Mouse (Mus musculus): Measurements from ENCODE around the gene Lhfp.
A peak's percentile ranks its signal among the peaks of the same experiment; 100 is the strongest.

Lhfp gene

DNA sequence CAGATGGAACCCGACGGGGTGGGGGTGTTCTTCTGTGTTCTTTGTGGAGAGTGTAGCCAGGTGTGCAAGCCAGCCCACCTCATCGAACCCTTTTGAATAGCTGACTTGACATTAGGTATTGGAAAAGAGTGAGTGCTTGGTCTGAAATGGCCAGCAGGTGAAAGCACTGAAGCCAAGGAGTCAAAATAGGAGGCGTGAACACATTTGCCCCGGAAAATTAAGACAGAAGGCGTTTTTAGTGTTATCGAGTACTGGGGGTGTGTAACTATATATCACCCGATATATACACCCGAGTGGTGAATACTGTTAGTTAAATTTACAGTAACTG lies 876 bp downstream of the Lhfp start:
- DNase-seq (ENCODE audit: low spot score): no peak

DNA sequence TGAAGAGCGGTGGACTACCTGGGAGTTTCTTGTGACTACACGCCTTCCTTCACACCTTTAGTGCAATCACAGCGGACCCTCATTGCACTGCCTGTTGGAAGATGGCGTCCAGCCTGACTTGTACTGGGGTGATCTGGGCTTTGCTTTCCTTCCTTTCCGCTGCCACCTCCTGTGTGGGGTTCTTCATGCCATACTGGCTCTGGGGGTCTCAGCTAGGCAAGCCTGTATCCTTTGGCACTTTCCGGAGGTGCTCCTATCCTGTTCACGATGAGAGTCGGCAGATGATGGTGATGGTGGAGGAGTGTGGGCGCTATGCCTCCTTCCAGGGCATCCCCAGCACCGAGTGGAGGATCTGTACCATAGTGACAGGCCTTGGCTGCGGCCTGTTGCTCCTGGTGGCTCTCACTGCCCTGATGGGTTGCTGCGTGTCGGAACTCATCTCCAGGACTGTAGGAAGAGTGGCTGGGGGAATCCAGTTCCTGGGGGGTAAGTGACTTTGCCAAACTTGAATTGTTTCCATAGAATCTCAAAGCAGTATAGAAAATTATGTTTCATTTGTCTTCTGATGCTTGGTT lies 2.0 kb downstream of the Lhfp start:
- no peak for DNase-seq (ENCODE audit: low spot score)

DNA sequence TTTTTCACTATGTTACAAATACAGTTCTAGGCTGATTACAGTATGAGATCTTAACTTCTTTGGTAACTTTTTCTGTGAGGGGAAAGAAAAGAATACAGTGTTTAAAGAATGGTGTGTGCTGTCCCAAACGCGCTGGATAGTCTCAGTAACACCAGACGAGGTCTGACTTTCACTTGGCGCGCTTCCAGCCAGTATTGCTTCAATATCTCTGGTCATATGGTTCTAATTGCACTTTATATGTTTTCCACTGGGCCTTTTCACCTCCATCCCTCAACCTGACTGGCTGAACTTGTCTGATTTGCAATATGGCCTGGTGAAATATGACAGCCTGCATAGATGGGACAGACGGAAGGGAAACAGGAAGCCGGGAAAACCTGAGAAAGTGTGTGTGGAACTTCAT lies 2.9 kb downstream of the Lhfp start:
- peak; percentile 59 for DNase-seq (ENCODE audit: low spot score)

DNA sequence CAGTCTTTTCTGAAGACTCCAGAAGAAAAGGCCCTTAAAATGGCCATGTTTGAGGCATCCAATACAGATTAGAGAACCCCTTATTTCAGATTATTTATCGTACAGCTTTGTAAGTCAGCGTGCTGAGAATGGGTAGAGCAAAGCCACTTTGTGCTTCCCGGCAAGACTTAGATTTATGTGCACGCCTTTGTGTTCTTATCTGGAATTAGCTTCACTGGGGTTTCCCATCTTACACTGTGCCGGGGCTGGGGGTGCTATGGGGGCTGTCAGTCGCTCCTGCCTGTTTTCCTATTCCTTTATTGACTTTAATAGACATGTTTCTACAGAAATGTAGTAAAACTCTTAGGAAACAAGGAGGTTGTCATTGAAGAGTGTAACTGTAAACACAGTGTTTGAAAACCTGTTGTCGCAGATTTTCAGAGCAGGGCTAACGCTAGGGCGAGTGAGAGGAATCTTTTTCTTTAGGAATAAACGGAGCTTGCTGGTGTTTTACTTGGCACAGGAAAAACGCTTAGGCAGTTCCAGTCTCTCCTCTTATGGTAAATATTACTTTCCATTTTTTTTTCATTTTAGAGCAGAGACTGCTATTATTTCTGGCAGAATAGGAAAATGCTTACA lies 3.5 kb downstream of the Lhfp start:
- DNase-seq (ENCODE audit: low spot score): no peak

DNA sequence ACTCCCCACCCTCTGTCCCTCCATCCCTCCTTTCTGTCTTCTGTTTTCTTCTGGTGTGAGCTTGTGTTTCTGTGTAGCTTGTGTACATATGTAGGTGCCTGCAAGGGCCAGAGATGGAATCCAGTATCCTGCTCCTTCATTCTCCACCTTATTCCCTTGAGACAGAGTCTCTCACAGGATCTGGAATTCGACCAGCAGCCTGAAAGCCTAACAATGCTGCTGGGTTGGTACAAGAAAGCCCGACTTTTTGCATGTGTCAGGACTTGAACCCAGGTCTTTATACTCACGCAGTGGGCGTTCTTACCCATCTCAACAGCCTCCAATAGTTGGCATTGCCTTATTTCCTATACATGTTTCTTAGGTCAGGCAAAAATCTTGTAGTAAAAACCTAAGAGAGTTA lies 4.4 kb downstream of the Lhfp start:
- no peak for DNase-seq (ENCODE audit: low spot score)

DNA sequence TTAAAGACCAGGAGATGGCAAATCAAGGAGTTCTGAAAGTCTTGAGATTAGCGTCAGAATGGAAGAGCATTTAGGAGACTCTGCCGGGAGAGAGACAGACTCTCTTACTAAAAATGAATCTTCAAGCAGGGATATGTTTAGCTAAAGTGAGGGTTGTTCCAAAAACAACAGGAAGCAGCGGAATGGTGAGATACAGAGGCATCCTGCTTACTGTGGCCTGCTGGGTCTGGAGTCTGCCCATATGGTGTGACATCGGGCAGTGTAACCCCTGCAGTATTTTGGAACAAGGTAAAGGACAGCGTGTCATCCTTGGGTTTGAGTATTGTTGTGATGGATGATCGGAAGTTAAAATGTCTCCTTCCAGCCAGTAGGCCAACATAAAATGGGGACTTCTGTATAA lies 5.0 kb downstream of the Lhfp start:
- no peak for DNase-seq (ENCODE audit: low spot score)

DNA sequence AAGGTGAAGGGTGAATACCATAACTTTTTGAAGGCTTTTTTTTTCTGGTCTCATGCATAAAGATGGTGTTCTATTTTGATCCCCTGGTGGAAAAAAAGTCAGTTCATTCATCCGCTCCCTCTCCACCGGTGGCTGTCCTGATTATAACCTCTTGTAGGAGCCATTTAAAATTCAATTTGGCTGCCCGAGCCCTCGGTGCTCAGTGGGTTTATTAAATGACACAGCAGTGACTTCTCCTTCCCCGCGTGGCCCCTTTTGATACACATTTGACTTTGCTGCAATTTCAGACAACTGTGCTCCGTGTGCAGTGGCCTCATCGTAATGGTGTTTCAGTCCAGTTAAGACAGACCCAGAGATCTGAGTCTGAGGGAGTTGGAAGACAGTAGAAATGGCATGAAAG lies 11.1 kb downstream of the Lhfp start:
- DNase-seq (ENCODE audit: low spot score): no peak

DNA sequence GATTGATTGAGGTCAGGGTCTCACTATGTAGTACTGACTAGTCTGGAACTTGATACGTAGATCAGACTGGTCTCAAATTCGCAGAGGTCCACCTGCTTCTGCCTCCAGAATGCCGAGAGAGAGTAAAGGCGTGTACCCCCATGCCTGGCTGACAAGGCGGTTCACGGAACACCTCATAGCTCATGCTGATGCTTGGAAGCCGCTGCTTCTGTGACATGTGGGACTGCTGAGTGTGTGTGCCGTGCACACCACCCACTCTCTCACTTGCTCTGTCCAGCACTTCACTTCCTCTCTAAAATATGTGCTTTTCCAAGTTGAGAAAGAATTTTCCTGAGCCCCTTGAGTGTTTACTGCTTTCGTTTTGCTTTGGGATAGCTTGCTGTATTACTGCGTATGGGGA lies 15.1 kb downstream of the Lhfp start:
- DNase-seq (ENCODE audit: low spot score): no peak

DNA sequence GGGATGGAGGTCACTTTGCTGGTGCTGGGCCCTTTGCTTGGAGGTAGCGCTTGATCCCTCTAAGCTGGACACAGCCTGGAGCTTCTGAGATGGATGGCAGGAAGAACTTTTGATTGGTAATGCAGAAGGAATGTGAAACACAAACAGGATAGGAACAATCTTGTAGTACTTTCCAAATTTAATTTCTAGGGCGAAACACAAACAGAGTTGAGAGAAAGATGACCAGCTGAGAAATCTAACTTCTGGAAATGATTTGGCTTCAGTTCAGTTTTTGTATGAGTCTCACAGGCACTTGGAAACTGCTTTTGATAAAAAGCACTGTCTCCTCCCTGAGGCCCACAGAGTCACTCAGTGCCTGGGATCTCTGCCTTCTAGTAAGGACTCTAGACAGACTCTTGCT lies 18.6 kb downstream of the Lhfp start:
- no peak for DNase-seq (ENCODE audit: low spot score)

DNA sequence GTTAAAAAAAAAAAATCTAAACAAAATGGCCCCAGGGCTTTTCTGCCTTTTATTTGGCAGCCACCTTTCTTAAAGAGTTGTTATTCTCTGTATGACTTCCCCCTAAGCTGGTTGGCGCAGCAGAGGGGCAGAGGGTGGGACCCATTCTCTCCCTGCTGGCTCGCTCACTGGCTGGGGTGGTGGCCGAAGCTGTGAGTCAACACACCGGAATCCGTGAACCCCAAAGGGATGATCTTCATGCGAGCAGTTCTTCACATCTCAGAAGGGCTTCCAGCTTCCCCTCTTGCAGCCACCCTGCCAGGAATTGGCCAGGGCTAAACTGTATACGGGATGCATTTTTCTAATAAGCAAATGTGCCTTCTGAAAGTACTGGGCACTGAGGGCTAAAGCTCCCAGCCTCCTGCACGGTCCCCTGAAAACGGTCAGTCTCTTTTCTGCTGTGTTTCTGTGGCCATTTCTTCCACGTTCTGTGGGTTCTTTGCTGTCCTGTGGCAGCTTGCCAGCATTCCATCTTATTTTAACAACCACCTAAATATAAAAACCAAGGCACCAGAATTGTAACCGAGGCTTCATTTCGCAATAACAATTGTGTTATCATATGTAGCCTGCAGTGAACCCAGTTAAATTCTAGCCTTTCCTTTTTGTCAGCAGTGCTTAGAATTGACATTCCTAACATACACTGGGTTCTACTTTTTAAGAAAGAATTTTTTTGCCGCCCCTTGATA lies 22.3 kb downstream of the Lhfp start:
- no peak for DNase-seq (ENCODE audit: low spot score)

DNA sequence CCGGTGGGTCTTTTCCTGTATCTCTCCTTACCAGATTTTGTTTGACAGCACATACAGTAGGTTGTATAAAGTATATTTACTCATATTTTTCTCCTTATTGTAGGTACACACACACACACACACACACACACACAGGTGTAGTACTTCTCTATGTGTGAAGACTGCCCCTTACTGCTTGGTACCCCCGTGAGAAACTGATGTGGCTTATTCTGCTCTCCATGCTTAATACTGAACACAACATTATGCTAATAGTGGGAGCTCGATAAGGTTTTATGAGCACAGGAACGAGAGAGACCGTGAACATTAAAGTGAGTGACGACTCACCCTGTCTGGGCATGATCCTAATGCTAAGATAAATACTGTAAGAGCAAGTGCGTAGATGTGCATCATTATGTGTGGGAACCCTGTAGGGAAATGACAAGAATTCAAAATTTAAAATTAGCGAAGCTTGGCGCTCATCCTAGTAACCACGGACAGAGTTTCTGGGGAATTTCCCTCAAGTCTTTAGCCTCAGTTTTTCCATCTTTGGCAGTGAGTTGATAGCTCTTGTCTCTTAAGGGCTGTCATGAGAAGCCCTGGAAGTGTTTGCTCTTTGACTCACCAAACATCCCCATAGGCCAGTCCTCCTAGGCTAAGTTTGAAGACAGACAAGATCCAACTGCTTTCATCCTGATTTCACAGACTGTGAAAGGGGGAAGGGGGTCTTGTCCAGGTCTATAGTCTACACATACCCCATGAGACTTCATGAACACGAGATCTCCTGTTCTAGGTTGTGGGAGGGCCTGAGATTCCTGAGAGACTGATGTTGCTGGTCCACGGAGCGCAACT lies 24.2 kb downstream of the Lhfp start:
- DNase-seq (ENCODE audit: low spot score): no peak

DNA sequence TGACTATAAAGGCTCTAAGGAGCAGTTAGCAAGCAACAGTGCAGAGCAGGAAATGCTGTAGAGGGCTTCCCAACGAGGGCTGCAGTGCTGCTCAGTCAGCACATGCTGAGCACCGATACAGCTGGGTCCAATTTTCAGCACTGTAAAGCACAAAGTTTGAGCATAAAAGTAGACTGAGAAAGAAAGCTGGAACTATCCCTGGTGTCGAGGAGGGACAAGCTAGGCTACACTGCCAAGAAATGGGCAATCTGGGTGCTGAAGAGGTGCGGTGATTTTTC lies 24.7 kb downstream of the Lhfp start:
- DNase-seq (ENCODE audit: low spot score): no peak

DNA sequence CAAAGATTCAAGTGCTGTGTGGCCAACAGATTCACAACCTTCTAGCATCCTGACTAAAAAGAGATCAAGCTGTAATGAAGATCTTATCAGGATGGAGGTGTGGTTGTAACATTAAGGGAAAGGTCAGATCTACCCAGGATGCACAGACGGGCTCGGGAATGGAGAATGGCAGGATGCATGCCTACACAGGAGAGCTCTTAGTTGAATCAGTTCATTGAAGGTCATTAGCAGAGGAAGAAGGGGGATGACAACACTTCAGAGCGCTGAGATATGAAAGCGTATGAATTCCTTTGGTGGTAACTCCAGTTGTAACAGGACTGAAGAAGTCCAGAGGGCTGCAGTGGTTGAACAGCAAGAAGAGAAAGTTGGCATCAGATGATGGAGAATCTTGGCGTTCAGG lies 27.1 kb downstream of the Lhfp start:
- no peak for DNase-seq (ENCODE audit: low spot score)

DNA sequence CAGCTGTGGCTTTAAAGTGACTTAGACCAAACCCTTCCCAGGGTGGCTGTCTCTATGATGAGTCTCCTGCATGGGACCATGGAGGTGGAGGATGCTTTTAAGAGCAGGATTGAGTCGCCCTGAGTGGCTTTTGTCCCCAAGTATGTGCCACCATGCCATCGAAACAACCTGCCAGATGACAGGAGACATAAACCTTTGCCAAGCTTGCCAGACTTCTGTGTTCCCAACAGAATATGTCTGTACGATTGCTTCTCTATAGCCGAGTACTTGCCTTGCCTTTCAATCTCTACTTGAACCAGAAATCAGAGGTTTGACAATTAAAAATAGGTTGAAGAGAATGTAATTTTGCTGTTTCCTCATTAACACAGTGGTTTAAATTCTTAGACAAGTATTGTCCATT lies 32.9 kb downstream of the Lhfp start:
- no peak for DNase-seq (ENCODE audit: low spot score)

DNA sequence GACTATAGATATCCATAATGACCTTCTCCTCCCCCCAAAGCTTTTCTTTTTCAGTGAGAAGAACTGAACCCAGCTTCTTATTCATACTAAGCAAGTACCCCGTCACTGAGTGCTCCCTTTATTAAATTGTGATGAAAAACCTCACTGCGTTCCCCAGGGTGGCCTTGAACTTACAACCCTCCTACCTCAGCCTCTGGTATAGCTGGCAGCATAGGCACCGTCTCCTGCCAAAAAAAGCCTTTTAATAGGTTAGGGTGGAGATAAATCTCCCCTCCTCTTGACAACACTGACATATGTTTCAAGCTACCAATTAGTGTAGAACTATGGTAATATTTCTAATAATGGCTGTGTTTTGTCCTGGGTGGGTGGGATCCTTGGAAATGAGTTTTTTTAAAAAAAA lies 33.4 kb downstream of the Lhfp start:
- DNase-seq (ENCODE audit: low spot score): no peak

DNA sequence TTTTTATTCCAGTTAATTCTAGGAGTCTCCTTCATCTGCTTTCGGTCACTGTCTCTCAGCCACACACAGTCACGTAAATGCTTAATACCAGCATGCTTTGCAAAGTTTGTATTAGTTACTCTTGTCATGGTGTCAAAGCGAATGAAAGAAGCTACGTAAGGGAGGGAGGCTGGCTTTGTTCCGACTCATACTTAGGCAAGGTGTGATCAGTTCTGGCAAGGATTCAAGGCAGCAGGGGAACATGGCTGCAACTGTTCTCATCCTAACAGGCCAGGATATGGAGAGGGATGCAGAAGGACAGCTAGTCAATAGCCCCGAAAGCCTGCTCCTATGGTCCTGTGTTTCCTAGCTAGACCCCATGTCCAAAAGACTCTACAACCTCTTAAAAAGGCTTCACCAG lies 39.0 kb downstream of the Lhfp start:
- DNase-seq (ENCODE audit: low spot score): no peak

DNA sequence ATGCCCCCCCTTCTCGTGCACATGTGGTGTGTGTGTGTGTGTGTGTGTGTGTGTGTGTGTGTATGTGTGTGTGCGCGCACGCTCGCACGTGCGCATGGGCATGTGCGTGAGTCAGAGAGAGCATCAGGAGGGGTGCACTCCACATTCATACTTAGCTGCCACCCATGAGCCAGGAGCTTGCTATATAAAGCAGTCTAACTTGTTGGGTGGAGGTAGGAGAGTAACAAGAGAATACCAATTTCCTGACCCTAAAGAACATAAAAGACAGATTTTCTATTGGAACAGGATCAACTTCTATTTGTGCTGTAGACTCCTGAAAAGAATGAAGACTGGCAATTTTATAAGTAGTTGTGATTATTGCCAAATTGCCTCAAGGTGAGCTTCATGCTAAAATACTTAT lies 39.4 kb downstream of the Lhfp start:
- DNase-seq (ENCODE audit: low spot score): no peak

DNA sequence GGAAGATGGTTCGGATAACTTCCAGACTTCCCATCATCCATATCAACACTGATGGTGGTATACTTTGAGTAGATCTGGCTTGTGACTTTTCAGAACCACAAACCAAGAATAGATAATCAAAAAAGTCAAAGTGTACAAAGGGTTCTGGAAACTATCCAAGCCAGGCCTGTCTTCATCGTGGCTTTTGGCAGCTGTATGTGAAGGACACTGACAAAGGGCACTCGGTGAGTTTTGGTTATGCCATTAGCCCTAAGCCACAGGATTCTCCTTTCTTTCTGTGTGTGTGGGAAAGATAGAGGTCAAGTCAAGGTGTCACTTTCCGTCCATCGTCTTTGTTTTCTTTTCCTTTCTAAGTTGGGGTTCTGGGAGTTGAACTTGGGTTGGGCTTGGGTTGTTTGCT lies 42.4 kb downstream of the Lhfp start:
- no peak for DNase-seq (ENCODE audit: low spot score)

DNA sequence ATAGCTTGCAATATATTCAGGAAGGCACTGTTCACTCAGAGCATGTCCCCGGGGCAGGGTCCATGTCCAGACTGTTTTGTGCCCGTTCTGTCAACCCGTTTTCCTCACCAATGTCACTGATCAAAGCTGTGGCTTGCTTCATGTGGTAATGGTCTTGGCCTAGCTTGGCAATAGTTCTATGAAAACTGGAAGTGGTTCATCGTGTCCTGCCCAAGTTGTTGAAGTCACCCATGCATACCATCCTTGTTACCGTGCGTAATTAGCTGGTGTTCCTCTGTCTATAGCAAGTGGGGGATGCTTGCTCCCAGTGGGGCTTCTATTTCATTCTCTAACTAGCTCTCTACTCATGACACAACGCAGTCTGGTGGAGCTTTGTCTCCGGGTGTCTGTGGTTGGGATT lies 43.5 kb downstream of the Lhfp start:
- DNase-seq (ENCODE audit: low spot score): no peak

DNA sequence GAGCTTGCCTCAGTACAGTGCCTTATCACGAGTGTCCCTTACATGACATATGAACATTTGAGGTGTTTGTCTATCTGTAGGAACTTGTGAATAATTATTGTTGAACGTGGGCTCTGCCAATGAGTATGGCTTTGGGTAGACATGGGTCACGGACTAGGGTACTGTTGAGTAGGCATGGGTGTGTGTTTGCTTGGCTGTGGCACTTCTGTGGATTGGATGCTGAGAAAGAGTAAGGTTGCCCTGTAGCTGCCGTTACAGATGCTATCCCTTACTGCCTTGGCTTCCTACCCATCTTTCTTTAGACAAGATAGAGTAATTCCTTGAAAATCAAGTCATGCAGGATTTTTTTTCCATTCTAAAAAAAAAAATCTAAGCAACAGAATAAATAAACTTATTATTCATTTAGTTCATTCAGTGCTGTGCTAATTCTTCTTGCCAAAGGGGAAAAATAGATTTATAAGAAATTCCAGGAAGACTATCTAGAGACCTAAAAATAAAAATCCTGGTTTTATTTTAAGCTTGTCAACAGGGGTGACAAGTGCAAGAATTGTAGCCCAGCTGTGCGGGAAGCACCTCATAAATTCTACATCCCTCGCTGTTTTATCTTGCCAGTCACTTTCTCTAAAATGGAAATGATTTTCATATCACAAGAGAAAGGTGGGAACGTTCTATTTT lies 45.3 kb downstream of the Lhfp start:
- no peak for DNase-seq (ENCODE audit: low spot score)

DNA sequence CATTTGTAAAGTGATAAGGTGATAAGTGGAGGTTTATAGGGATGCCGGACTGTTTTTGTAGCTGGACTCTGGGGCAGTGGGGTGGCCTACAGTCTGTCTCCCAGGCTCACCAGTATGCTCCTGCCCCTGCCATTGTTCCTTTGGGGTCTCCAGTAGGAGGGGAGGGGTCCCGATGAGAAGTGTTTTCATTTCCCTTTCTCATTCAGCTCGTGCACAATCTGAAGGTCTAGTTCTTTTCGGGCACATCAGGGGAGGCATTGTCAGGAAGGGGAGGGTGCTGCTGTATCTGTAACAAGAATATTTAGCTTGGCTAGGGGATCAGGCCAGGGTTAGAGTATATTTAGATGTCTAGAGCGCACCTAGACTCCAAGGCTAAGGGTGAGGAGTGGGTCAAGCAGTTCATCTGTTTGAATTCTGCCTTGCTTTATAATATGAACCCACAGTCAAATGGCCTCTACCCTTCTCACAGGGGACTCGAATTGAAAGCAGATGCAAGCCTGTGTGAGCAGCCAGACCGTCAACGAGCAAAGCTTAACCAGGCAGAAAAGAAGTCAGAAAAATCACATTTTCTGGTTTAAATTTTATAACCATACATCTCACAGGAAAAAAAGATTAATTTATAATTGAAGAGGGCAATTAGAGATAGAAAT lies 46.0 kb downstream of the Lhfp start:
- DNase-seq (ENCODE audit: low spot score): no peak

DNA sequence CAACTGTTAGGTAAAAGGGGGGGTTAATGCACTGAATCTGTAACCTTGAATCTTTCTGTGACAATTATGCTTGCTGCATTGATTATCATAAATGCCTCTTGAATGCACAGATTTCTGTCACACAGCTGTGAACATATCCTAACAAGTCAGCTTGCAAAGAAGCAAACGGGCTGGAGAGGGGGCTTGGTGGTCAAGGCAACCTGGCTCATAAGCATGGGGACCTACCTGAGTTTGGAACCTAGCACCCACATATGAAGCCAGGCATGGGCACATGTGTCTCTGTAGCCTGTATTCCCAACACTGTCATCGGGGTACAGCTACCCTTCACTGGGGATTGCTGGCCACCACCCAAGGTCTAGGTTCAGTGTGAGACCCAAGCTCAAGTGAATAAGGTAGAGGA lies 48.6 kb downstream of the Lhfp start:
- DNase-seq (ENCODE audit: low spot score): no peak

All from testis, postnatal 10 days (tissue).